19 mouse cellular contexts compared by ENCODE assay signal in genomic region chr5:139644816-139645215, GRCm38 (mm10).
DNase-seq lines count a peak whose midpoint lies in the region; ATAC-seq and TF ChIP-seq lines count a peak whose summit lies in the region.
"Had no signal": no experiment of that assay in that cellular context is flagged by ENCODE, and none has a peak within 500 bp of the region (broad histone marks: within the 10 kb centered on the region; RNA-seq: fewer than 3 reads in every experiment).

No protein-coding gene starts in this region.

- H3K4me2 ChIP-seq in kidney, embryonic 15.5 days: no peak overlapping the region
- H3K4me2 ChIP-seq: embryonic facial prominence, embryonic 13.5 days; embryonic facial prominence, embryonic 15.5 days; forebrain, embryonic 12.5 days had no signal

- no peaks in the 10 kb centered on the region for H3K36me3 ChIP-seq in kidney, embryonic 15.5 days
- no peaks in the 10 kb centered on the region for H3K36me3 ChIP-seq in kidney, adult 2 months (ENCODE audit: control insufficient read depth, insufficient read depth, low read length)
- H3K36me3 ChIP-seq: embryonic facial prominence, embryonic 13.5 days; embryonic facial prominence, embryonic 15.5 days; forebrain, embryonic 10.5 days; forebrain, embryonic 12.5 days had no signal

- H3K27me3 ChIP-seq in kidney, embryonic 15.5 days: peaks cover 21% of the 10 kb centered on the region; the same call in 1 of the 2 replicates
- H3K27me3 ChIP-seq in kidney, adult 2 months (replicated peaks; ENCODE audit: control insufficient read depth, insufficient read depth, low read length): no peaks in the 10 kb centered on the region
- H3K27me3 ChIP-seq: embryonic facial prominence, embryonic 15.5 days had no signal

- 28% methylated on average over 6 of the region's 6 CpGs for WGBS in kidney, embryonic 15.5 days
- 46% methylated on average over 6 of the region's 6 CpGs for WGBS in kidney, adult 2 months

- H3K4me3 ChIP-seq in kidney, embryonic 15.5 days (replicated peaks): no peak overlapping the region
- no peak overlapping the region for H3K4me3 ChIP-seq in kidney, adult 2 months (ENCODE audit: insufficient read depth, low read depth, low read length)
- H3K4me3 ChIP-seq: embryonic facial prominence, embryonic 13.5 days; embryonic facial prominence, embryonic 15.5 days; erythroblast, embryonic 14.5 days; forebrain, embryonic 10.5 days; forebrain, embryonic 12.5 days had no signal

- peak; percentile 55 to 66 for DNase-seq in cerebellum, postnatal 14 days
- DNase-seq in kidney, adult 2 months: no peak
- DNase-seq: adrenal gland, adult 2 months; adrenal gland, postnatal 10 days; adrenal gland, postnatal 25 days; cerebellum, adult 11-12 months; cerebellum, adult 2 months; cerebellum, adult 9-10 months; cerebellum, postnatal 36 days; embryo, embryonic 11 days had no signal

- H3K4me1 ChIP-seq in kidney, embryonic 15.5 days: peaks cover 35% of the 10 kb centered on the region
- no peaks in the 10 kb centered on the region for H3K4me1 ChIP-seq in kidney, adult 2 months (ENCODE audit: control insufficient read depth, insufficient read depth, low read length)
- H3K4me1 ChIP-seq: embryonic facial prominence, embryonic 13.5 days; embryonic facial prominence, embryonic 15.5 days had no signal

- TF ChIP-seq POLR2A in kidney, adult 2 months (IDR thresholded peaks at IDR 0.05; ENCODE audit: low read depth, low read length): no peak

- no peak overlapping the region for H3K9ac ChIP-seq in kidney, embryonic 15.5 days
- H3K9ac ChIP-seq: embryonic facial prominence, embryonic 13.5 days; embryonic facial prominence, embryonic 15.5 days; forebrain, embryonic 12.5 days had no signal

- 0 out of 2 replicates have a peak overlapping the region, but pooled peaks have one; percentile 37 for H3K27ac ChIP-seq in kidney, embryonic 15.5 days
- H3K27ac ChIP-seq in kidney, adult 2 months (ENCODE audit: insufficient read depth, low read depth, low read length): no peak overlapping the region
- H3K27ac ChIP-seq: embryonic facial prominence, embryonic 13.5 days; embryonic facial prominence, embryonic 15.5 days; forebrain, embryonic 10.5 days; forebrain, embryonic 12.5 days had no signal

- H3K9me3 ChIP-seq in kidney, embryonic 15.5 days (replicated peaks): no peaks in the 10 kb centered on the region
- H3K9me3 ChIP-seq: embryonic facial prominence, embryonic 13.5 days; embryonic facial prominence, embryonic 15.5 days; forebrain, embryonic 10.5 days; forebrain, embryonic 12.5 days had no signal

- TF ChIP-seq CTCF in kidney, adult 2 months (conservative IDR thresholded peaks at IDR 0.05; ENCODE audit: insufficient read depth, insufficient read length, low read depth, low read length): no peak

- no peak for ATAC-seq in cerebellum, adult (ENCODE audit: insufficient number of reproducible peaks, low FRiP score, low TSS enrichment)
- ATAC-seq in kidney, embryonic 15.5 days (replicated peaks; ENCODE audit: low FRiP score): no peak
- ATAC-seq: forebrain, embryonic 14.5 days; forebrain, embryonic 16.5 days had no signal
